Mouse (Mus musculus) cerebellum, adult 2 months (tissue): ENCODE results near the gene Ap4s1. TPM values are rescaled to one million over a fixed set of nuclear protein-coding genes. Genes with fewer than 3 reads are reported as not detected.
A peak's percentile ranks its signal among the peaks of the same experiment; 100 is the strongest.

ENCODE experiments used
- DNase-seq, 2 experiments: peaks; one replicate each; pipeline ENCODE4 v3.0.0; 2021
- H3K27ac ChIP-seq: fragments of 200-500 bp; 2 replicates; pipeline ENCODE4 v1.5.1; 2012; ENCODE audit warnings: low read length, control low read depth, inconsistent platforms; ENCODE audit not compliant: insufficient read depth
- H3K27me3 ChIP-seq: fragments of 200-500 bp; 2 replicates; pipeline ENCODE4 v1.6.1; 2012; ENCODE audit warnings: inconsistent platforms, mild to moderate bottlenecking, low read length, moderate library complexity; ENCODE audit not compliant: control insufficient read depth, insufficient read depth
- H3K4me1 ChIP-seq: fragments of 200-500 bp; 2 replicates; pipeline ENCODE4 v1.6.1; 2011; ENCODE audit warnings: low read length; ENCODE audit not compliant: control insufficient read depth, insufficient read depth
- H3K4me3 ChIP-seq: fragments of 200-500 bp; replicated peaks from 2 replicates; pipeline ENCODE3; 2011; ENCODE audit warnings: mild to moderate bottlenecking, low read depth, low read length, control low read depth; ENCODE audit not compliant: insufficient read depth
- CTCF ChIP-seq: fragments of 200-500 bp; IDR thresholded peaks from 2 replicates; pipeline ENCODE4 v1.5.1; 2011; ENCODE audit warnings: low read depth, mild to moderate bottlenecking, control low read depth, low read length, moderate library complexity, borderline replicate concordance; ENCODE audit not compliant: insufficient read depth
- POLR2A ChIP-seq: fragments of 200-500 bp; IDR thresholded peaks from 2 replicates; pipeline ENCODE4 v1.6.1; 2011; ENCODE audit warnings: low read length, control low read depth, borderline replicate concordance; ENCODE audit not compliant: insufficient read depth
- WGBS: fragments of 180-500 bp; shearing (Covaris S2); methylation state at CpG from one replicate; pipeline ENCODE4 v1.1.7; 2018; 5-methylcytosine and 5-hydroxymethylcytosine counted together
- polyA plus RNA-seq: library from polyadenylated mRNA; depleted of rRNA; stranded (reverse); fragments of >200 nt; gene quantifications from 2 replicates; pipeline ENCODE4 v1.2.3, GENCODE M21; 2012

Gene Ap4s1
- polyA plus RNA-seq, 1 experiment: 61.6 TPM

GRCm38 (mm10) chr12:51729827-51730226 is 39.0 kb downstream of the Ap4s1 start:
- no peak for DNase-seq
- TF ChIP-seq POLR2A (no peak), CTCF (no peak)

GRCm38 (mm10) chr12:51734605-51735211 is 43.9 kb downstream of the Ap4s1 start:
- Histone ChIP-seq H3K4me1 (0 out of 2 replicates have a peak, but pooled peaks cover 2% of the 10 kb centered on the region), H3K4me3 (no peak overlapping the region), H3K27me3 (no peaks in the 10 kb centered on the region), H3K27ac (no peak overlapping the region)
- WGBS: 84% methylated on average over 14 of the region's 14 CpGs
- no peak for DNase-seq
- TF ChIP-seq POLR2A (no peak), CTCF (no peak)

More at GRCm38 (mm10) chr12:51729827-51730226, 39.0 kb downstream of the Ap4s1 start:
- H3K27me3 ChIP-seq: no peaks in the 10 kb centered on the region
- peaks cover 4% of the 10 kb centered on the region; the same call in 1 of the 2 replicates for H3K4me1 ChIP-seq
- no peak overlapping the region for H3K4me3 ChIP-seq
- H3K27ac ChIP-seq: no peak overlapping the region
- 97% methylated on average over 9 of the region's 9 CpGs for WGBS

GRCm38 (mm10) chr12:51735840-51736271 is 45.0 kb downstream of the Ap4s1 start:
- H3K4me3 ChIP-seq: no peak overlapping the region
- no peak overlapping the region for H3K27ac ChIP-seq
- TF ChIP-seq POLR2A: no peak
- TF ChIP-seq CTCF: no peak
- no peaks in the 10 kb centered on the region for H3K4me1 ChIP-seq
- no peak for DNase-seq
- WGBS: 21% methylated on average over 7 of the region's 7 CpGs
- no peaks in the 10 kb centered on the region for H3K27me3 ChIP-seq

- DNase-seq: no peak
- Histone ChIP-seq H3K4me1 (no peaks in the 10 kb centered on the region), H3K27me3 (no peaks in the 10 kb centered on the region), H3K27ac (no peak overlapping the region), H3K4me3 (no peak overlapping the region)
- 68% methylated on average over 3 of the region's 3 CpGs for WGBS
- no peak for TF ChIP-seq POLR2A
Measured at GRCm38 (mm10) chr12:51736381-51736780, 45.5 kb downstream of the Ap4s1 start.

GRCm38 (mm10) chr12:51736807-51737206 is 46.0 kb downstream of the Ap4s1 start:
- H3K4me3 ChIP-seq: no peak overlapping the region
- H3K27ac ChIP-seq: no peak overlapping the region
- DNase-seq: no peak
- TF ChIP-seq CTCF: no peak
- TF ChIP-seq POLR2A: no peak
- no peaks in the 10 kb centered on the region for H3K27me3 ChIP-seq
- no peaks in the 10 kb centered on the region for H3K4me1 ChIP-seq
- 32% methylated on average over 1 of the region's 1 CpGs for WGBS

- H3K27ac ChIP-seq: no peak overlapping the region
- TF ChIP-seq POLR2A: no peak
- peak; percentile 50; the same call in 1 of the 2 replicates for TF ChIP-seq CTCF
- H3K27me3 ChIP-seq: no peaks in the 10 kb centered on the region
- DNase-seq: peak in 1 of 2 experiments; percentile 18
- H3K4me1 ChIP-seq: no peaks in the 10 kb centered on the region
- WGBS: 83% methylated on average over 6 of the region's 6 CpGs
- H3K4me3 ChIP-seq: no peak overlapping the region
Measured at GRCm38 (mm10) chr12:51741690-51742089, 50.9 kb downstream of the Ap4s1 start.

GRCm38 (mm10) chr12:51744957-51745356 is 54.1 kb downstream of the Ap4s1 start:
- no peaks in the 10 kb centered on the region for H3K4me1 ChIP-seq
- TF ChIP-seq POLR2A (no peak), CTCF (no peak)
- no peak for DNase-seq
- no peaks in the 10 kb centered on the region for H3K27me3 ChIP-seq
- H3K4me3 ChIP-seq: no peak overlapping the region
- 0 out of 2 replicates have a peak overlapping the region, but pooled peaks have one; percentile 6 for H3K27ac ChIP-seq
- 73% methylated on average over 6 of the region's 6 CpGs for WGBS

GRCm38 (mm10) chr12:51747348-51747747 is 56.5 kb downstream of the Ap4s1 start:
- Histone ChIP-seq H3K27ac (no peak overlapping the region), H3K27me3 (no peaks in the 10 kb centered on the region), H3K4me3 (no peak overlapping the region), H3K4me1 (no peaks in the 10 kb centered on the region)
- TF ChIP-seq CTCF (no peak), POLR2A (no peak)
- no peak for DNase-seq
- 90% methylated on average over 2 of the region's 2 CpGs for WGBS
